Mouse (Mus musculus) liver, adult 2 months (tissue): ENCODE results near the gene Fgfr2. TPM values are rescaled to one million over a fixed set of nuclear protein-coding genes. Genes with fewer than 3 reads are reported as not detected.

Experiments used
- DNase-seq: peaks from one replicate; pipeline ENCODE4 v3.0.0-alpha.2; 2011; ENCODE audit warnings: low read depth, low spot score; ENCODE audit errors: extremely low read depth
- H3K27ac ChIP-seq: fragments of 200-500 bp; replicated peaks from 2 replicates; pipeline ENCODE4 v1.5.1; 2012; ENCODE audit warnings: low read depth, mild to moderate bottlenecking, control low read depth, inconsistent platforms, low read length; ENCODE audit not compliant: insufficient read depth
- H3K27me3 ChIP-seq: fragments of 200-500 bp; 2 replicates; pipeline ENCODE4 v1.6.1; 2012; ENCODE audit warnings: mild to moderate bottlenecking, moderate library complexity, low read length, inconsistent platforms; ENCODE audit not compliant: control insufficient read depth, insufficient read depth
- H3K36me3 ChIP-seq: fragments of 200-500 bp; 2 replicates; pipeline ENCODE4 v1.6.1; 2012; ENCODE audit warnings: low read length, inconsistent platforms; ENCODE audit not compliant: control insufficient read depth, insufficient read depth
- H3K4me1 ChIP-seq: fragments of 200-500 bp; 2 replicates; pipeline ENCODE4 v1.6.1; 2011; ENCODE audit warnings: low read length; ENCODE audit not compliant: control insufficient read depth, insufficient read depth
- H3K4me3 ChIP-seq: fragments of 200-500 bp; 2 replicates; pipeline ENCODE4 v1.5.1; 2011; ENCODE audit warnings: low read depth, mild to moderate bottlenecking, control low read depth, low read length, moderate library complexity; ENCODE audit not compliant: insufficient read depth
- H3K79me2 ChIP-seq: fragments of 200-500 bp; 2 replicates; pipeline ENCODE4 v1.6.1; 2012; ENCODE audit warnings: inconsistent platforms, mild to moderate bottlenecking, low read length, moderate library complexity; ENCODE audit not compliant: control insufficient read depth, insufficient read depth
- H3K9ac ChIP-seq: fragments of 200-500 bp; 2 replicates; pipeline ENCODE4 v1.6.1; 2012; ENCODE audit warnings: low read depth, mild to moderate bottlenecking, control low read depth, inconsistent platforms, low read length
- CTCF ChIP-seq: fragments of 200-500 bp; IDR thresholded peaks from 2 replicates; pipeline ENCODE4 v1.5.1; 2011; ENCODE audit warnings: low read depth, low read length, control low read depth
- POLR2A ChIP-seq: fragments of 200-500 bp; IDR thresholded peaks from 2 replicates; pipeline ENCODE4 v1.6.1; 2011; ENCODE audit warnings: low read length, control low read depth; ENCODE audit not compliant: insufficient read depth; ENCODE audit errors: extremely low read depth
- WGBS: fragments of 180-500 bp; shearing (Covaris S2); methylation state at CpG from one replicate; pipeline ENCODE4 v1.1.7; 2018; 5-methylcytosine and 5-hydroxymethylcytosine counted together
- polyA plus RNA-seq: library from polyadenylated mRNA; depleted of rRNA; stranded (reverse); fragments of >200 nt; gene quantifications from 2 replicates; pipeline ENCODE4 v1.2.3, GENCODE M21; 2012
- total RNA-seq: library from RNA; depleted of rRNA; stranded (reverse); fragments of >200 nt; gene quantifications from 2 replicates; pipeline ENCODE4 v1.2.3, GENCODE M21; 2014

The Fgfr2 gene
- total and polyA plus RNA-seq, 2 experiments = 16.7 to 35.2 TPM

DNA sequence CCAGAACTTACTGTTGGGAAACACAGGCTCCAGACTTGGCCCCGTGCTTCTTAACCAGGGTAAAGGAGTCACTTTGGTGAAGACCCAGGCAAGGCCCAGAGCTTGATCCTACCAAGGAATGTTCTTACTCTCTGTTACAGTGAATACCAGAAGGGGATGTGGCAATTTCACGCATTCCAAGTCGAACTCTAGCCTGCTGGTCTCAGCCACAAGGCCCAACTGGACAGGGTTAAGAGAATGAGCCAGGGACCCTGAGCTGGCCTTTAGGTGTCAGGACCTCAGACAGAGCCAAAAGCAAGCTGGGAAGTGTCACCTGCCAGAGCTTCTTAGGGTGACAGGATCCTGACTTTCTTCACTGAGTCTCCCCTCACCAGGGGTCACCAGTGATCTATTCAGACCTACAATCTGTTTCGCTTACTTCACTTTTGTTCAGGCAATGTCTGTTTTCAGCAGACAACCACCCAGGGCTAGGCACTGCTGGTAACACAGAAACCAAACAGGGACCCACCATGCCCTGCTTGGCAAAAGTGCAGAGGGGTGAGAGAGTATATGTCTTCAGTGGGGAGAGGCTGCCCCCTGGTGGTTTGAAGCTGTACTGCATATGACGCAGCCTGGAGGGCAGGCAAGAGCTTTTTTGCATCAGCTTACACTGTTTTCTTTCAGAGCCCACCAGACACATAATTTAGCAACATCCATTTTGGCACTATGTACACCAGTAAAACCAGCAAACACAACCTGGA is 1241.1 kb downstream of the Fgfr2 start:
- no peak overlapping the region for H3K27ac ChIP-seq
- no peak overlapping the region for H3K4me3 ChIP-seq
- WGBS = 69% methylated on average over 5 of the region's 5 CpGs
- no peaks in the 10 kb centered on the region for H3K36me3 ChIP-seq
- no peaks in the 10 kb centered on the region for H3K4me1 ChIP-seq
- DNase-seq = peak; percentile 8
- TF ChIP-seq POLR2A (no peak), CTCF (peak; percentile 95)
- no peak overlapping the region for H3K9ac ChIP-seq
- H3K27me3 ChIP-seq = no peaks in the 10 kb centered on the region
- no peaks in the 10 kb centered on the region for H3K79me2 ChIP-seq

- no peak overlapping the region for H3K4me3 ChIP-seq
- H3K79me2 ChIP-seq = no peaks in the 10 kb centered on the region
- no peaks in the 10 kb centered on the region for H3K4me1 ChIP-seq
- WGBS = 49% methylated on average over 5 of the region's 5 CpGs
- H3K27me3 ChIP-seq = no peaks in the 10 kb centered on the region
- no peak overlapping the region for H3K27ac ChIP-seq
- TF ChIP-seq POLR2A (no peak), CTCF (no peak)
- H3K9ac ChIP-seq = no peak overlapping the region
- no peaks in the 10 kb centered on the region for H3K36me3 ChIP-seq
- no peak for DNase-seq
Observed at GRCm38 (mm10) chr7:131880150-131880549, 1243.0 kb downstream of the Fgfr2 start.

- Histone ChIP-seq H3K4me3 (no peak overlapping the region), H3K79me2 (no peaks in the 10 kb centered on the region), H3K9ac (no peak overlapping the region), H3K27ac (no peak overlapping the region), H3K4me1 (no peaks in the 10 kb centered on the region), H3K27me3 (no peaks in the 10 kb centered on the region), H3K36me3 (no peaks in the 10 kb centered on the region)
- no peak for TF ChIP-seq POLR2A
- no peak for TF ChIP-seq CTCF
- WGBS = 46% methylated on average over 8 of the region's 8 CpGs
- DNase-seq = no peak
Observed at GRCm38 (mm10) chr7:131878846-131879245, 1244.3 kb downstream of the Fgfr2 start.

GRCm38 (mm10) chr7:131861157-131861556 is 1262.0 kb downstream of the Fgfr2 start:
- no peaks in the 10 kb centered on the region for H3K36me3 ChIP-seq
- TF ChIP-seq CTCF (no peak), POLR2A (no peak)
- H3K27me3 ChIP-seq = no peaks in the 10 kb centered on the region
- no peaks in the 10 kb centered on the region for H3K79me2 ChIP-seq
- H3K27ac ChIP-seq = no peak overlapping the region
- no peak for DNase-seq
- H3K9ac ChIP-seq = no peak overlapping the region
- H3K4me1 ChIP-seq = no peaks in the 10 kb centered on the region
- no peak overlapping the region for H3K4me3 ChIP-seq

DNA sequence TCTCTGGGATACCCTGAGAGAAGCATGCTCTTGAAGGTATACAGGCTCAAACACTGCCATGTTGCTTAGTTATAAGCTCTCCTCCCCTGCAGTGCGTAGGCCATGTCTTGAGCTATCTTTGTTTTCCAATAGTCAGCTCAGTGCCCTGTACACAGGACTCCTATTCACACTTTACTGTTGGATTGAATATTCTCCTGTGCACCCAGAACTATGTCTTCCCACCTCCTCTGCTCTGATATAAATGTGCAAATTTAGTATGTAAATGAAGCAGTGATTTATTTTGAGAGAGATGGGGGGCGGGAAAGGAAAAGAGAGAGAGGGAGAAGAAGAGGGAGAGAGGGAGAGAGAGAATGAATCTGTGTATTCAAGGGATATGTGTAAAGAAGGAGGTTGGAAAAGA is 1267.5 kb downstream of the Fgfr2 start:
- no peaks in the 10 kb centered on the region for H3K36me3 ChIP-seq
- H3K4me1 ChIP-seq = no peaks in the 10 kb centered on the region
- no peak overlapping the region for H3K4me3 ChIP-seq
- no peak for TF ChIP-seq CTCF
- no peak for TF ChIP-seq POLR2A
- WGBS = 87% methylated on average over 2 of the region's 2 CpGs
- no peaks in the 10 kb centered on the region for H3K27me3 ChIP-seq
- H3K9ac ChIP-seq = no peak overlapping the region
- no peak for DNase-seq
- H3K27ac ChIP-seq = no peak overlapping the region
- H3K79me2 ChIP-seq = no peaks in the 10 kb centered on the region

DNA sequence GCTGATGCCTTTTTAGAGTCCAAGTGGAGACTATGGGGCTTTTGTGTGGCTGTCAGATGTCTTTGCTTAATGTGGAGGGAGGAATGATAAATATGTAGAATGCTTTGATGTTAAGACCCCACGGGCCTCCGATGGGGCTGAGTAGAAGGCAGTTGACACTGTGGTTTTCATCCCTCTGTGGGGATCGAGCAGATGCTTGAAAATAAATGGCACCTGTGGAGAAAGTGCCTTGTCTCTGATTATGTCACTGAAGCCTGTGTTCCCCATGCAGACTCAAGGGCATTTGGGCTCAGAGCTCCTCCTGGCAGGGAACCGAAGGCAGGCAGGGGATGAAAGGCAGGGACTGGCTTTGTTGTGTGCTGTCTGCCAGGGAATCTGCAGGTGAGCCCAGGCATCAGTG is 1272.6 kb downstream of the Fgfr2 start:
- Histone ChIP-seq H3K36me3 (no peaks in the 10 kb centered on the region), H3K4me1 (no peaks in the 10 kb centered on the region), H3K27me3 (no peaks in the 10 kb centered on the region), H3K27ac (no peak overlapping the region), H3K79me2 (no peaks in the 10 kb centered on the region), H3K4me3 (no peak overlapping the region), H3K9ac (no peak overlapping the region)
- TF ChIP-seq POLR2A (no peak), CTCF (no peak)
- DNase-seq = no peak
- WGBS = 58% methylated on average over 4 of the region's 4 CpGs
